ENCODE assay signal across 13 mouse cellular contexts in genomic region chr9:102181276-102181675, GRCm38 (mm10).
DNase-seq lines count a peak whose midpoint lies in the region; ATAC-seq lines count a peak whose summit lies in the region.
"Had no signal": no experiment of that assay in that cellular context is flagged by ENCODE, and none has a peak within 500 bp of the region (broad histone marks: within the 10 kb centered on the region; RNA-seq: fewer than 3 reads in every experiment).

No protein-coding gene starts in this region.

- ATAC-seq in midbrain, embryonic 14.5 days (ENCODE audit: low FRiP score, low TSS enrichment) = peak; percentile 68; the same call in 1 of the 2 replicates
- ATAC-seq in inflammation-experienced regulatory T-cells, adult 6 months = no peak
- ATAC-seq: intestine, embryonic 15.5 days had no signal

- no peak overlapping the region for H3K4me2 ChIP-seq in midbrain, embryonic 14.5 days (ENCODE audit: low read length)
- H3K4me2 ChIP-seq: intestine, embryonic 15.5 days; liver, embryonic 15.5 days had no signal

- no peaks in the 10 kb centered on the region for H3K9me3 ChIP-seq in embryonic facial prominence, embryonic 10.5 days
- H3K9me3 ChIP-seq in hindbrain, embryonic 10.5 days = no peaks in the 10 kb centered on the region
- no peaks in the 10 kb centered on the region for H3K9me3 ChIP-seq in midbrain, embryonic 14.5 days (ENCODE audit: control insufficient read depth, low read length)
- H3K9me3 ChIP-seq: intestine, embryonic 15.5 days; liver, embryonic 15.5 days had no signal

- H3K9ac ChIP-seq in midbrain, embryonic 14.5 days (replicated peaks; ENCODE audit: low read length) = no peak overlapping the region
- H3K9ac ChIP-seq: intestine, embryonic 15.5 days; liver, embryonic 15.5 days had no signal

- no peak overlapping the region for H3K4me3 ChIP-seq in embryonic facial prominence, embryonic 10.5 days
- H3K4me3 ChIP-seq in hindbrain, embryonic 10.5 days = no peak overlapping the region
- no peak overlapping the region for H3K4me3 ChIP-seq in midbrain, embryonic 14.5 days (replicated peaks; ENCODE audit: low read depth, low read length)
- H3K4me3 ChIP-seq: intestine, embryonic 15.5 days; liver, embryonic 15.5 days had no signal

- DNase-seq in embryo, embryonic 10.5 days (ENCODE audit: low spot score) = peak; percentile 29
- DNase-seq in embryo, embryonic 11 days = no peak
- peak; percentile 15 for DNase-seq in embryonic facial prominence, embryonic 10.5 days (ENCODE audit: low spot score)
- DNase-seq in hindbrain, embryonic 10.5 days (ENCODE audit: low spot score) = no peak
- peak; percentile 31 for DNase-seq in midbrain, embryonic 14.5 days
- DNase-seq in adrenal gland, postnatal 4 days (ENCODE audit: low spot score in 2 of 2) = no peak
- no peak for DNase-seq in MN1 (ENCODE audit: low spot score)
- DNase-seq: cerebellum, adult 9-10 months; gastrocnemius, postnatal 25 days had no signal

- H3K4me1 ChIP-seq in embryonic facial prominence, embryonic 10.5 days = peaks cover 41% of the 10 kb centered on the region
- H3K4me1 ChIP-seq in hindbrain, embryonic 10.5 days (replicated peaks) = peaks cover 55% of the 10 kb centered on the region
- peaks cover 45% of the 10 kb centered on the region for H3K4me1 ChIP-seq in midbrain, embryonic 14.5 days (ENCODE audit: control insufficient read depth, insufficient read depth, low read length)
- H3K4me1 ChIP-seq: liver, embryonic 15.5 days had no signal

- no peaks in the 10 kb centered on the region for H3K36me3 ChIP-seq in embryonic facial prominence, embryonic 10.5 days (replicated peaks)
- no peaks in the 10 kb centered on the region for H3K36me3 ChIP-seq in hindbrain, embryonic 10.5 days
- H3K36me3 ChIP-seq in midbrain, embryonic 14.5 days (ENCODE audit: control insufficient read depth, insufficient read depth, low read length) = no peaks in the 10 kb centered on the region
- H3K36me3 ChIP-seq: intestine, embryonic 15.5 days; liver, embryonic 15.5 days had no signal

- peak overlapping the region; percentile 75 for H3K27ac ChIP-seq in embryonic facial prominence, embryonic 10.5 days (replicated peaks)
- H3K27ac ChIP-seq in hindbrain, embryonic 10.5 days = peak overlapping the region; percentile 84
- peak overlapping the region; percentile 50; the same call in 1 of the 2 replicates for H3K27ac ChIP-seq in midbrain, embryonic 14.5 days (replicated peaks; ENCODE audit: low read depth, low read length)
- H3K27ac ChIP-seq: intestine, embryonic 15.5 days; liver, embryonic 15.5 days; macrophage had no signal

- WGBS in embryonic facial prominence, embryonic 10.5 days = 37% methylated on average over 3 of the region's 3 CpGs
- 52% methylated on average over 3 of the region's 3 CpGs for WGBS in hindbrain, embryonic 10.5 days
- WGBS in midbrain, embryonic 14.5 days = 26% methylated on average over 3 of the region's 3 CpGs

- peaks cover 11% of the 10 kb centered on the region; the same call in 1 of the 2 replicates for H3K27me3 ChIP-seq in embryonic facial prominence, embryonic 10.5 days (replicated peaks; ENCODE audit: low read depth, poor library complexity, severe bottlenecking)
- peaks cover 26% of the 10 kb centered on the region for H3K27me3 ChIP-seq in hindbrain, embryonic 10.5 days (ENCODE audit: insufficient read depth, poor library complexity, severe bottlenecking)
- no peaks in the 10 kb centered on the region for H3K27me3 ChIP-seq in midbrain, embryonic 14.5 days (ENCODE audit: control insufficient read depth, insufficient read depth, low read length)
- H3K27me3 ChIP-seq: intestine, embryonic 15.5 days; liver, embryonic 15.5 days had no signal

Comparison
In these comparisons a context has a peak if more than half of its experiments do, and no peak if none do; other contexts are left out.
1. DNase-seq: peak in embryo, embryonic 10.5 days (single experiment), embryonic facial prominence, embryonic 10.5 days (single experiment) and midbrain, embryonic 14.5 days (single experiment); none in embryo, embryonic 11 days (single experiment), hindbrain, embryonic 10.5 days (single experiment), adrenal gland, postnatal 4 days (0 of 2) and MN1 (single experiment).
2. Peak in every context shown above with its lines, with median percentiles within 50 percentile points of each other: H3K27ac ChIP-seq.